Mouse (Mus musculus) gastrocnemius, postnatal 14 days (tissue): ENCODE data around the gene Mrps36. TPM values are rescaled to one million over a fixed set of nuclear protein-coding genes. Genes with fewer than 3 reads are reported as not detected.

Experiments used
- total RNA-seq, 2 experiments: library from RNA; stranded (reverse); gene quantifications; 2 replicates each; pipeline ENCODE4 v1.2.3; 2021

Mrps36 gene
- total RNA-seq, 2 experiments from 2014 or later = 124 to 151 TPM

Other genes with a start within 250 kb of the Mrps36 start
- gene Ocln, start 191.9 kb downstream of the Mrps36 start, total RNA-seq = under 1 TPM; 0.18 to 0.51 TPM
- gene Marveld2, start 127.7 kb downstream of the Mrps36 start, total RNA-seq = under 1 TPM; 0.35 to 0.86 TPM
- 10 to 100 TPM; 53.7 to 59.6 TPM for gene Ak6, start 93.7 kb downstream of the Mrps36 start, total RNA-seq
- 1 to 10 TPM; 8.3 to 9.0 TPM for gene Rad17, start 93.6 kb downstream of the Mrps36 start, total RNA-seq
- 1 to 10 TPM; 4.5 to 7.7 TPM for gene Taf9, start 93.1 kb downstream of the Mrps36 start, total RNA-seq
- under 1 TPM; 0.62 to 0.76 TPM for gene Ccdc125, start 74.9 kb downstream of the Mrps36 start, total RNA-seq
- gene Cdk7, start 13.7 kb downstream of the Mrps36 start, total RNA-seq = 10 to 100 TPM; 14.3 to 17.0 TPM
- under 1 TPM; 0.66 to 0.76 TPM for gene Cenph, start 31.2 kb upstream of the Mrps36 start, total RNA-seq
- gene Ccnb1, start 41.9 kb upstream of the Mrps36 start, total RNA-seq = 1 to 10 TPM; 4.2 to 4.3 TPM
- 10 to 100 TPM; 14.9 to 15.6 TPM for gene Slc30a5, start 88.8 kb upstream of the Mrps36 start, total RNA-seq